Mouse (Mus musculus) lung, embryonic 15.5 days (tissue): ENCODE measurements around the gene Dusp9. TPM values are rescaled to one million over a fixed set of nuclear protein-coding genes. Genes with fewer than 3 reads are reported as not detected.

Experiments
- ATAC-seq: fragments of 200-750 bp; cut with Nextera tagmentation; 2 replicates; pipeline ENCODE4 v1.8.0; 2017; ENCODE audit warnings: moderate number of reproducible peaks, borderline replicate concordance; ENCODE audit not compliant: low FRiP score, low TSS enrichment; ENCODE audit errors: extremely low read depth
- H3K27ac ChIP-seq: fragments of 300-500 bp; sonication (generic); 2 replicates; pipeline ENCODE4 v1.5.1; 2015; ENCODE audit warnings: moderate library complexity, mild to moderate bottlenecking, inconsistent platforms
- H3K27me3 ChIP-seq: fragments of 300-500 bp; sonication (generic); 2 replicates; pipeline ENCODE4 v1.6.1; 2015; ENCODE audit warnings: inconsistent platforms
- H3K36me3 ChIP-seq: fragments of 300-500 bp; sonication (generic); 2 replicates; pipeline ENCODE4 v1.6.1; 2015; ENCODE audit warnings: inconsistent platforms
- H3K4me1 ChIP-seq: fragments of 300-500 bp; sonication (generic); 2 replicates; pipeline ENCODE4 v1.6.1; 2015; ENCODE audit warnings: inconsistent platforms
- H3K4me2 ChIP-seq: fragments of 300-500 bp; sonication (generic); 2 replicates; pipeline ENCODE4 v1.6.1; 2015; ENCODE audit warnings: inconsistent platforms, mild to moderate bottlenecking, moderate library complexity
- H3K4me3 ChIP-seq: fragments of 300-500 bp; sonication (generic); 2 replicates; pipeline ENCODE4 v1.5.1; 2015; ENCODE audit warnings: mild to moderate bottlenecking, inconsistent platforms
- H3K9ac ChIP-seq: fragments of 300-500 bp; sonication (generic); 2 replicates; pipeline ENCODE4 v1.6.1; 2015; ENCODE audit warnings: inconsistent platforms
- H3K9me3 ChIP-seq: fragments of 300-500 bp; sonication (generic); 2 replicates; pipeline ENCODE4 v1.6.1; 2016; ENCODE audit warnings: inconsistent platforms
- WGBS: fragments of 180-500 bp; shearing (Covaris S2); methylation state at CpG from one replicate; pipeline ENCODE4 v1.1.7; 2015; 5-methylcytosine and 5-hydroxymethylcytosine counted together
- polyA plus RNA-seq: library from polyadenylated mRNA; unstranded; fragments of >200 nt; fragmentation: Nextera tagmentation; extraction: Ambion mirVana; gene quantifications from 2 replicates; pipeline ENCODE4 v1.2.1, GENCODE M21; 2015

The Dusp9 gene
- polyA plus RNA-seq, 1 experiment from 2014 or later = 11.1 TPM

DNA sequence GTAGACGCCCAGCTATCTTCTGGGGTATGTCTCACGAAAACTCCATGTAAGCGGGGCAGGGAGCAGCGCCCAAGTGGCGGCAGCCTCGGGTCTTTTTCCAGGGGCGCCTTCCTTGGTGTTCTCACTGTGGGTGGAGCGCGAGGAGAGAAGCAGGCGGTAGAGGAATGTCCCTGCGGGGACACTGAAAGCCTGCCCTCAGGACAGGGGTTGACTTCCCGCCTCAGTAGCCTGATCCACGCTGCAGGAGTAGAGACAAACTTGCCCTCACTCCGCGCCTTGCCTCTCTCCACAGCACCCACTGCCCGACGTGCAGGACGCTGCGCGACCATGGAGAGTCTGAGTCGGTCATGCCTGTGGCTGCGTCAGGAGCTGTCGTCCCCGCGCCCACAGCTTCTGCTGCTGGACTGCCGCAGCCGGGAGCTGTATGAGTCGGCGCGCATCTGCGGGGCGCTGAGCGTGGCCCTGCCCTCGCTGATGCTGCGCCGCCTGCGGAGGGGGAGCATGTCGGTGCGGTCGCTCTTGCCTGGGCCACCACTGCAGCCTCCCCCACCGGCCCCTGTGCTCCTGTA, 766 bp downstream of the Dusp9 start:
- H3K9ac ChIP-seq = 0 out of 2 replicates have a peak overlapping the region, but pooled peaks have one; percentile 16

DNA sequence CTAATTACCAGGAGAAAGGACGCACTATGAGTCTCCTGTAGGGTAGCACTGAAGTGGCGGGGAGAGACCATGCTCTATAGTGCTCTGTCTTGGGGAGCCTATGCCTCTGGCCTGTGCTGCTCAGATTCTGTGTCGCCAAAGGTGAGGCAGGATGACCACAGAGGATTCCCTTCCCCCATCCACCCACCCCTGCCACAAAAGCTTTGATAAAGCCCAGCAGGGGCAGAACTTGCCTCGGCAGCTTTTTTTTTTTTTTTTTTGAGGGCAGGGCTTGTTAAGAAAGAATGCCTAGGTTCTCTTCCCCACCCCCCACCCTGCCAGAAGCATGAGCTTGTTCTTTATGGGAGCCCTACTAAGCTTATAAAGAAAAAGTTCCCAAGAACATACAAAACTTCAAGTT, 5.9 kb downstream of the Dusp9 start:
- Histone ChIP-seq H3K27ac (no peak overlapping the region), H3K4me2 (no peak overlapping the region), H3K9ac (no peak overlapping the region), H3K27me3 (no peaks in the 10 kb centered on the region; the same call in 1 of the 2 replicates), H3K4me1 (no peaks in the 10 kb centered on the region), H3K9me3 (no peaks in the 10 kb centered on the region), H3K4me3 (no peak overlapping the region), H3K36me3 (no peaks in the 10 kb centered on the region)
- 35% methylated on average over 3 of the region's 4 CpGs for WGBS
- ATAC-seq = no peak

More for the DNA sequence above, 766 bp downstream of the Dusp9 start:
- Histone ChIP-seq H3K36me3 (no peaks in the 10 kb centered on the region), H3K9me3 (no peaks in the 10 kb centered on the region), H3K4me3 (peak overlapping the region; percentile 41), H3K4me1 (peaks cover 9% of the 10 kb centered on the region), H3K27ac (no peak overlapping the region), H3K4me2 (peak overlapping the region; percentile 73), H3K27me3 (peaks cover 39% of the 10 kb centered on the region)
- no peak for ATAC-seq
- WGBS = 16% methylated on average over 31 of the region's 41 CpGs

DNA sequence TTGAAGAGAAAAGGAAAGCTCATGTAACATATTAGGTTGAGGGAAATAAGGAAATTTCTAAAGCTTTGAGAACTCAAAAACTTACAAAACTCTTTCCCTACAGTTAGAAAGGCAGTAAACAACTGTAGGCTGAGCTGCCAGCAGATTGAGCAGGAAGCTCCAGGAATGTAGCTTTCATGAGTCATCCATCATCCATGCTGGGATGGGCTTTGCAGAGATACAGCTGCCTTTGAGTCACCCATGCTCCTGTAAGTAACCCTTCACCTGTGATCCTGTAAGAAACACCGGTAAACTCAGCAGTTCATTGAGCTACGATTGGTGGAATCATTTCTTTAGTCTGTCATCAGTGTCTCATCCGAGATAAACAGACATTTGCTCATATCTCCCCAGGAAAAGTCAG, 11.7 kb downstream of the Dusp9 start:
- H3K4me2 ChIP-seq = no peak overlapping the region
- no peaks in the 10 kb centered on the region for H3K36me3 ChIP-seq
- H3K9me3 ChIP-seq = no peaks in the 10 kb centered on the region
- no peak overlapping the region for H3K27ac ChIP-seq
- no peak overlapping the region for H3K4me3 ChIP-seq
- 44% methylated on average over 3 of the region's 3 CpGs for WGBS
- ATAC-seq = no peak
- no peaks in the 10 kb centered on the region for H3K4me1 ChIP-seq
- H3K9ac ChIP-seq = no peak overlapping the region
- H3K27me3 ChIP-seq = peaks cover 4% of the 10 kb centered on the region; the same call in 1 of the 2 replicates

DNA sequence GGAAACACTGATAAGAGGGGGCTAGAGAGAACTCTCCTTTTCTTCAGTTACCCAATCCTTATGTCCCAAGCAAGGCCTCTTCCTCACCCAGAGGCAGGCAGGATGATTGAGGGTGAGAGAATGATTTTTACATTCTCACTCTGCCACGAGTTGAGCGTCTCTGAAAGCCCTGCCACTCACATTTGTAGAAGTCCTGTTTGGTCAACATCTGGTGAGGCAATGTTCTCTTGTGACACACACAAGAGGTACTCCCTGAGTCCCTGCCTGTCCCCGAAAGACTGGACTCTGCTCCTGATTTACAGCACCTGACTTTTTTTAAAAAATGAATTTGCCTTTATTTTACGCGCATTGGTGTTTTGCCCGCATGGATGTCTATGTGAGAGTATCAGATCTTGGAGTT, 14.2 kb downstream of the Dusp9 start:
- H3K4me1 ChIP-seq = no peaks in the 10 kb centered on the region
- no peak overlapping the region for H3K4me3 ChIP-seq
- peaks cover 4% of the 10 kb centered on the region; the same call in 1 of the 2 replicates for H3K27me3 ChIP-seq
- no peak overlapping the region for H3K27ac ChIP-seq
- H3K9ac ChIP-seq = no peak overlapping the region
- no peaks in the 10 kb centered on the region for H3K9me3 ChIP-seq
- H3K4me2 ChIP-seq = no peak overlapping the region
- no peaks in the 10 kb centered on the region for H3K36me3 ChIP-seq
- WGBS = 65% methylated on average over 6 of the region's 6 CpGs
- ATAC-seq = no peak

GRCm38 (mm10) chrX:73654177-73654576, 15.0 kb downstream of the Dusp9 start:
- Histone ChIP-seq H3K4me3 (no peak overlapping the region), H3K4me1 (no peaks in the 10 kb centered on the region), H3K9me3 (no peaks in the 10 kb centered on the region), H3K27me3 (peaks cover 4% of the 10 kb centered on the region; the same call in 1 of the 2 replicates), H3K36me3 (no peaks in the 10 kb centered on the region), H3K9ac (no peak overlapping the region), H3K4me2 (no peak overlapping the region), H3K27ac (no peak overlapping the region)
- no peak for ATAC-seq
- WGBS = 11% methylated on average over 6 of the region's 6 CpGs

DNA sequence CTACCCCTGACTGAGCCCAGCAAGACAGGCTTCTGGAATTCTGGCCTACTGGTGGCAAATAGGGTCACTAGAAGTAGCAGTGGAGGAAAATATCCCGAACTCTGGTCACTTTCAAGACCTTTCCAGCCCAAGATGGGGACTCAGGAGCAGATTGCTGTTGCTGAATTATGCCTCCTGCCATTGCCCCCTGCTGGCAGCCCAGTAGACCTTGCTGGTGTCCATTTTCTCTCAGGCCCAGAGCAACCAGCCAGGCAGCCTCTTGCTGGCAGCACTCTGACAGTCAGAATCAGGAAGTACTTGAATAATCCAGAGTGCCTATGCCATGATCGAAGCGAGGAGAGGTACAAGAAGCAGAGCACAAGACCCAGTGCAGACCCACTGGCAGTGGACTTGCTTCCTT, 16.3 kb downstream of the Dusp9 start:
- Histone ChIP-seq H3K4me3 (no peak overlapping the region), H3K36me3 (no peaks in the 10 kb centered on the region), H3K27me3 (peaks cover 8% of the 10 kb centered on the region; the same call in 1 of the 2 replicates), H3K4me2 (no peak overlapping the region), H3K9ac (no peak overlapping the region), H3K9me3 (no peaks in the 10 kb centered on the region), H3K4me1 (no peaks in the 10 kb centered on the region), H3K27ac (no peak overlapping the region)
- ATAC-seq = no peak
- 63% methylated on average over 3 of the region's 3 CpGs for WGBS

GRCm38 (mm10) chrX:73658391-73658790, 19.2 kb downstream of the Dusp9 start:
- Histone ChIP-seq H3K27ac (no peak overlapping the region), H3K4me3 (no peak overlapping the region), H3K9me3 (no peaks in the 10 kb centered on the region), H3K4me1 (no peaks in the 10 kb centered on the region), H3K4me2 (no peak overlapping the region), H3K27me3 (peaks cover 12% of the 10 kb centered on the region; the same call in 1 of the 2 replicates), H3K9ac (no peak overlapping the region), H3K36me3 (no peaks in the 10 kb centered on the region)
- ATAC-seq = no peak
- 42% methylated on average over 7 of the region's 7 CpGs for WGBS

DNA sequence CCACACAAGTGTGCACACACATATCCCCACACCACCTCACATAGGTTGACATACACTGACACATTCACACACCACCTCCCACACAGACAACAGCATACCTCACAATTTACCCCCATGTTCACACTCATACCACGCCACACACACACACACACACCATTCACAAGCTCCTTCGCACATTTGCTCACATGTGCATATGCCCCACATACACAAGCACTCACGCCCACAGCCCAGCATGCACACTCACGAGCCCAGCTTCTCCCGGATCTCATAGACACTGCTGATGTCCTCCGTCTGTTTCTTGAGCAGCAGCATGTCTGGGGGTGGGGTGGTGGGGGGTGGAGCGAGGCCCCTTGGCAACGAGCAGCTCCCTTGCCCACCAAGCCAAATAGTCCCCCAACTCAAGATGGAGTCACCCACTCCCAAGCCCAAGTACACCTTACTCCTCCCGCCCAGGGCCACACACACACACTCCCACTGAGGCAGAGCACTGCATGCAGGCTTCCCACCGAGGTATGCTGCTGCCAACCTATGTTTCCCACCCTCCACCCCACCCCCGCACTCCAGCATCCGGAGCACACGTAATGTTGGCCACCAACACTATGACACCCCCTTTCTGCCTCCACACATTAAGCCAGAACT, 19.8 kb downstream of the Dusp9 start:
- H3K27ac ChIP-seq = no peak overlapping the region
- H3K36me3 ChIP-seq = no peaks in the 10 kb centered on the region
- 54% methylated on average over 13 of the region's 13 CpGs for WGBS
- ATAC-seq = peak; percentile 21; the same call in 1 of the 2 replicates
- H3K9ac ChIP-seq = no peak overlapping the region
- peak overlapping the region; percentile 44 for H3K4me3 ChIP-seq
- peaks cover 8% of the 10 kb centered on the region; the same call in 1 of the 2 replicates for H3K27me3 ChIP-seq
- no peaks in the 10 kb centered on the region for H3K4me1 ChIP-seq
- no peaks in the 10 kb centered on the region for H3K9me3 ChIP-seq
- peak overlapping the region; percentile 80 for H3K4me2 ChIP-seq

GRCm38 (mm10) chrX:73659575-73660283, 20.5 kb downstream of the Dusp9 start, which contains the start of gene Pnck:
TSS of gene Pnck (minus strand) at chrX:73660117.
- Histone ChIP-seq H3K4me3 (peak within 1 kb of the TSS; percentile 44), H3K9me3 (no peaks in the 10 kb centered on the region), H3K27ac (no peak within 1 kb of the TSS), H3K36me3 (no peaks in the 10 kb centered on the region), H3K4me2 (peak within 1 kb of the TSS; percentile 80), H3K4me1 (no peaks in the 10 kb centered on the region), H3K27me3 (peaks cover 8% of the 10 kb centered on the region; the same call in 1 of the 2 replicates), H3K9ac (peak within 1 kb of the TSS; percentile 34)
- WGBS = 14% methylated on average over 42 of the region's 57 CpGs
- ATAC-seq = peak; percentile 48

DNA sequence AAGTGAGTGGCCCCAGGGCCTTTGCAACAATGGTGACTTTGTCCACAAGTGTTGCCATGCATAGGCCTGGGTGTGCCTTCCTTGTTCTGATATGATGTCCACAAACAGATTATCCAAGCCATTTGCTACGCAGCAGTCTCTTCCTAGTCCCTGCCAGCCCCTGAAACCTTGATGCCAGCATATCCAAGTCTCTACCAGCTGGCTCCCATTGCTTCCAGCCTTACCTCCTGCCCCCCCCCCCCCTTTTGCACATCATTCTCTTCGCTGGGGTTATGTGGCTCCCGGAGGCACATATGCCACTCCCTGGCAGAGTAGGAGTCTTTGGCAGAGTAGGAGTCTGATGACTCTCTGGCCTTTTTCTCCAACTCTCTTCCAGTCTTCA, 21.1 kb downstream of the Dusp9 start:
- peak overlapping the region; percentile 44 for H3K4me3 ChIP-seq
- H3K9me3 ChIP-seq = no peaks in the 10 kb centered on the region
- H3K4me2 ChIP-seq = peak overlapping the region; percentile 80
- H3K27me3 ChIP-seq = peaks cover 8% of the 10 kb centered on the region; the same call in 1 of the 2 replicates
- no peaks in the 10 kb centered on the region for H3K36me3 ChIP-seq
- no peak for ATAC-seq
- H3K9ac ChIP-seq = peak overlapping the region; percentile 34; the same call in 1 of the 2 replicates
- no peaks in the 10 kb centered on the region for H3K4me1 ChIP-seq
- H3K27ac ChIP-seq = no peak overlapping the region
- 61% methylated on average over 3 of the region's 3 CpGs for WGBS

- Histone ChIP-seq H3K27ac (no peak overlapping the region), H3K27me3 (peaks cover 8% of the 10 kb centered on the region; the same call in 1 of the 2 replicates), H3K9me3 (no peaks in the 10 kb centered on the region), H3K36me3 (no peaks in the 10 kb centered on the region), H3K4me1 (no peaks in the 10 kb centered on the region), H3K4me3 (no peak overlapping the region), H3K4me2 (no peak overlapping the region), H3K9ac (no peak overlapping the region)
- ATAC-seq = no peak
Observed at GRCm38 (mm10) chrX:73663143-73663542, 23.9 kb downstream of the Dusp9 start.

- Histone ChIP-seq H3K9ac (no peak overlapping the region), H3K27ac (no peak overlapping the region), H3K4me1 (peaks cover 10% of the 10 kb centered on the region), H3K36me3 (no peaks in the 10 kb centered on the region), H3K9me3 (no peaks in the 10 kb centered on the region), H3K27me3 (no peaks in the 10 kb centered on the region), H3K4me3 (no peak overlapping the region), H3K4me2 (peak overlapping the region; percentile 71)
- WGBS = 67% methylated on average over 4 of the region's 4 CpGs
- ATAC-seq = peak; percentile 62; the same call in 1 of the 2 replicates
Observed at GRCm38 (mm10) chrX:73672031-73672431, 32.8 kb downstream of the Dusp9 start.
